Mouse (Mus musculus) heart, postnatal 25 days (tissue): ENCODE measurements at regions not wholly inside any gene's neighbourhood (a gene's known extent, or its start where the extent isn't known, plus 50 kb on each side); places are given as distances from the start of the nearest gene placed in this dataset.
A peak's percentile ranks its signal among the peaks of the same experiment; 100 is the strongest.

ENCODE experiments used
- DNase-seq: peaks from one replicate; pipeline ENCODE4 v3.0.0; 2022; ENCODE audit warnings: low spot score
- intact Hi-C: fragments of 180-260 bp; cut with DNase I; formaldehyde crosslinking; loops from one replicate; pipeline ENCODE4 v1.15.1; 2025

DNA sequence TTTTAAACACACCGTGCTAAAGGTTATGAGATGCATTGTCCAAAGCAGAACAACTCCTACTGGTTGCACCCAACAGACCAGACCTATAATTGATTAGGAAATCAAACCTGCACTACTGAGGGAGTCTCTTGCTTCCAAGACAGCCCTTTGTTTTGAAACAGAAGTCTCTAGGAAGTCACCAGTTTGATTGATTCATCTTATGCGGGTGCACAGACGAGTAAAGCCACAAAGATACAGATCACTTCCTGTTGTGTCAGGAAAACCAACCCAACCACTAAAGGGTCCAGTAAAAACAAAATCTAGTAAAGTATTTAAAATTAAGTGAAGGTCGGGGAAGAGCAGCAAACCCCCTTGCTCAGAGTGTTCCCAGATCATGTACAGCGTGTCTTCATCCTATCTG is 58.3 kb upstream of the N6amt1 start:
- DNase-seq = no peak
- intact Hi-C loops = no loop called here

GRCm38 (mm10) chr16:87292826-87293225 is 61.2 kb upstream of the N6amt1 start:
- intact Hi-C loops = no loop called here
- no peak for DNase-seq

DNA sequence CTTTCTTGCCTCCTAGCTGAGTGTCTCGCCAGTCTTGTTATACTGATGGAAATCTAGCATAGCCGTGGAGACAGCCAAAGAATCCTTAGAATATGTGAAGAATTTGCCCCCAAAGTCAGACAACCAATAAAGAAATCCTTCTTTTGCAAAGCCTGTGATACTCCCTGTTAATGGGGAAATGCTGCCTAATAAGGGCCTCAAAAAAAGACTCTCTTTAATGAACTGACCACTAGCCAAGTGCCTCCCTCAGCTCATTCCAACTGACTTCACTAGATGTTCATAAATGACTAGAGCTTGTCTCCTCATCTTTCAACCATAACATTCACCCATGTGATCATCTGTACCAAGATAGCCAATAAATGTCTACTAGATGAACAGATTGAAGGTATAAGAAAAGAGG is 62.3 kb upstream of the N6amt1 start:
- intact Hi-C loops = no loop called here
- DNase-seq = no peak

GRCm38 (mm10) chr16:87285639-87286038 is 68.3 kb upstream of the N6amt1 start:
- intact Hi-C loops = loop anchor here (10.0 kb wide), 2 partner anchors 401 to 1481 kb away; partner anchors contain the start of gene Adamts1
- no peak for DNase-seq

- DNase-seq = no peak
- intact Hi-C loops = loop anchor here (10.0 kb wide), 2 partner anchors 400 to 1480 kb away; partner anchors contain the start of gene Adamts1
These were observed 69.0 kb upstream of the N6amt1 start for GRCm38 (mm10) chr16:87284835-87285510.

- intact Hi-C loops = no loop called here
- DNase-seq = no peak
These were observed 75.5 kb upstream of the N6amt1 start for GRCm38 (mm10) chr16:87278518-87278917.

DNA sequence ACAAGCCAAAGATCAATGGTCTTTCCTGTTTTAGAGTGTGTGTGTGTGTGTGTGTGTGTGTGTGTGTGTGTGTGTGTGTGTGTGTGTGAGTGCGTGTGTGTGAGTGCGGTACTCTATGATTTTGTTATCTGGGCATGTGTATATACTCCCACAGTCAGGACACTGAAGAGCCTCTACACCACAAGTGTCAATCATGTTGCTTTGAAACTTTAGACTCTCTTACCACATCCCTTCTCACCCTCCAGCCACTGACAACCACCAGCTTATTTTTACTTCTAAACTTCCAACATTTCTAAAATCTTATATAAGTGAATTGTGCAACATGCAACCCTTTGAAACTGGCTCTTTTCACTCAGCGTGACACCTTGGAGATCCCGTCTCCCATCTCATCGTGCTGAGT is 81.6 kb upstream of the N6amt1 start:
- intact Hi-C loops = no loop called here
- DNase-seq = no peak

DNA sequence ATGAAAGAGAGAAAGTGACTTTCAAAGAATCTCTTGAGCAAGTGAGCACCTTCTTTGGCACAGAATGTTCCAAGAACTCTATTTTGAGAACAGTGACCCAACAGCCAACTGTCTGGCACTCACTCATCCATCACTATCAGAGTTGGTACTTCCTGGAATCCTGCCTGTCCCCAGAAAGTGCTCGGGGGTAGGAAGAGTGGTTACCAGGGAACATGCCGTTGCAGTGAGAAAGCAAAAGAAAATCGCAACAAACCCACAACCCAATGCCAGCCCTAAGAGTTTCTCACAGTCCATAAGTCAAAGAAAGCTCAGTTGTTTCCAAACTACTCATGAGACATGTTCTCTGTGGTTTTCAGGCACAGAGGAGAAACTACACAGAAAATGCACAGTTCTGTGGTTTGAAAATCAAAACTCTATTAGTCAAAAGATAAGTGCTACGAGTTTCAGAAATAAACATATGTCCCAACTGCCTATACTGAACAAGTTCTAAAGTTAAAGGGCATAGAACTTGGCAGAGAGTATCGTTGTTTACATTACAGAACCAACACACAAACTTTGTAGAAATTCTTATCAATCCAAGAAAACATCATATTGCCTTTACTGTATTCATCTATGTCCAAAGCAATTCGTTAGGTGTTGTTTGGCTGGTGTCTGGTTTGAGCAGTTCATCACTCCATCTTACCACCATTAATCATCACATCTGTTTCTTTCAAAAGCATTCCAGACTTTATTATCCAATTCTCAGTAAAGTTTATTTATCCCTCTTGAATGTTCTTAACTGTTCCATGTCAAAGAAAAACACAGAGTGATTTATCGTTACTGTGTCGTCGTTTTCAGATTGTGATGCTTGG is 85.8 kb upstream of the N6amt1 start:
- DNase-seq = no peak
- intact Hi-C loops = no loop called here

DNA sequence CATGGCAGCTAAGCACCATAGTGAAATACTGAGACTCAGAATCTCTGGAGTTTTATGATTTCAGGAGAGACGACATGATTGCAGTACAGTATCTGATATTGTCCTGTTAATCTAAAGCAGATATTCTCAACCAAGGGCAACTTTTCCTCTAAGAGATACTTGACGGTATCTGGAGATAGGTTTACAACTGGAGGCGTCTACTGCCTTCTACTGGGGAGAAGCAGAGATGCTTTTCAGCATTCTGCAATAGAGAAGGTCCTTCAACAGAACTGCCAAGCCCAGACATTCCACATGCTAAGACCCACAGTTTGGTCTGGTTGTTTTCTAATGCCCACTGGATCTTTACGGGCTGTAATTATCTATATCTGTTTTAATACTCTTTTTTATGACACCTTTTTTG is 86.5 kb upstream of the N6amt1 start:
- no peak for DNase-seq
- intact Hi-C loops = no loop called here

DNA sequence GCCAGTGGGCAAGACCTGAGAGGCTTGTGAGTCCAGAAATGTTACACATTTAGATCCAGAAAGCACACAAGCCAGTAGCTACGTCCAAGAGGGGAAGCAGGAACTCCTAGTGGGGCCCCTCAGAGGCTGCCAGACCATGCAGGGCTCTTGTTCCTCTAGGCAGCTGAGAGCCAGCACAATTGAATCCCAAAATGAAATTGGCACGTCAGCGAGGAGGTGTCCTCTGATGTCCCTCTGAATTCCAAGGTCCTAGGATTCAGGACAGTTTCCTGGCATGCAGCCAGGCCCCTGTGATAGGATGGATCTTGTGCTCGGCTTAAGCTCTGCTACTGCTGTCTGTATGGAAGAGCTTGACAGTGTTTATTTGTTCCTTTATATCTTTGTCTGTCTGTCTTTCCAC is 90.4 kb upstream of the N6amt1 start:
- intact Hi-C loops = loop anchor here (5.0 kb wide), 1 partner anchor 44 kb away; no protein-coding TSS in a partner anchor
- peak; percentile 59 for DNase-seq

DNA sequence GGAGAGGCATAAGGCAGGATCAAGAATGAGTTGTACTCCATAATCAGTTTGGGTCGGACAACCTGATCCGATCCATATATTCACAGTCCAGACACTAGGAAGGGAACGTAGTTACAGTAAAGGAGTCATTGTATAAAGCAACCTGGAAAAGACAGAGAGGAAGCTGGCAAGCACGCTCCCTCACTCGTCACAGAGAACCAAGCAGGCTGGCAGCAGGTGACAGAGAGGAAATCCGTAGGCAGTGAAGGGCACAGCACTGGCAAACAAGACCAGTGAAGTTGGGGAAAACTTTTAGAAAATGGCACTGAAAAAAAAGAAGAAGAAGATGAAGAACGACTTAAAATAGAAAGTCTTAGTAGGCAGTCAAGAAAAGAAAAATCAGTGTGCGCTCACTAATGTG is 90.9 kb upstream of the N6amt1 start:
- no peak for DNase-seq
- intact Hi-C loops = loop anchor here (5.0 kb wide), 1 partner anchor 44 kb away; no protein-coding TSS in a partner anchor

- DNase-seq = no peak
- intact Hi-C loops = loop anchor here (5.0 kb wide), 1 partner anchor 45 kb away; no protein-coding TSS in a partner anchor
These were observed 91.5 kb upstream of the N6amt1 start for GRCm38 (mm10) chr16:87262497-87262896.

GRCm38 (mm10) chr16:87261527-87261926 is 92.5 kb upstream of the N6amt1 start:
- intact Hi-C loops = loop anchor here (5.0 kb wide), 1 partner anchor 46 kb away; no protein-coding TSS in a partner anchor
- peak; percentile 77 for DNase-seq

DNA sequence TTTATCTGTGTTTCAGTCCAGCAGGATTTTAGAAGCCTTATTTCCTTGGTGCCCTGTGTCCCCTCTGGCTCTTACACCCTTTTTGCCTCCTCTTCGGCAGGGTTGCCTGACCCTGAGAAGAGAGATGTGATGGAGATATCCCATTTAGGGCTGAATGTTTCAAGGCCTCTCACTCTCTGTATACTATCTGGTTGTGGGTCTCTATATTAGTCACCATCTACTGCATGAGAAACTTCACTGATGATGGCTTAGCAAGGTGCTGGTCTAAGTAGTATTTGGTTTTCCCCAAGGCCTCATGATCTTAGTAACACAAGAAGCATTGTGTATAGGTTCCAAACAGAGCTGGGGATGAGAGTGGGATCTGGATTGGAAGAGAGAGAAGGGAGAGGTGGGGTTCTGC is 99.2 kb upstream of the N6amt1 start:
- intact Hi-C loops = no loop called here
- DNase-seq = no peak

- no peak for DNase-seq
- intact Hi-C loops = no loop called here
These were observed 103.5 kb upstream of the N6amt1 start for GRCm38 (mm10) chr16:87250531-87250930.

DNA sequence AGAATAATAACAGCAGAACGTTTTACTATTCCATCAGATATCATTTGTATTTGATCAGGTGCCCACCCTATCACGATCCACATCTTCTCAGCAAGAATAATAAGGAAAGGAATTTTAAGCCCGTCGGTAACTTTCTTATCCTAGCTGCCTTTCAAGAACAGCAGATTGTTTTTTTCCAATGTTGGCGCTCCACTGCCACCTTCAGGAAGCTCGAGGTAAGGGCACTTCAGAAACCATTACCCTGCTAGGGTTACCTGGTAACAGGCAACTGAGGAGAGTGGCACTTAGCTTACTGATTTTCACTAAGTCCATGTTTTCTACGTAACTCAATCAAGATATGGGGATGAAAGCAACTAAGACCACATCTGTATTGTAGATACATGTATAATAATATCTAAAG is 104.1 kb upstream of the N6amt1 start:
- DNase-seq = no peak
- intact Hi-C loops = loop anchor here (5.0 to 10.0 kb wide), 3 partner anchors 198 to 1573 kb away; no protein-coding TSS in a partner anchor

GRCm38 (mm10) chr16:87248501-87249030 is 105.4 kb upstream of the N6amt1 start:
- DNase-seq = no peak
- intact Hi-C loops = loop anchor here (5.0 to 10.0 kb wide), 3 partner anchors 196 to 1571 kb away; no protein-coding TSS in a partner anchor

DNA sequence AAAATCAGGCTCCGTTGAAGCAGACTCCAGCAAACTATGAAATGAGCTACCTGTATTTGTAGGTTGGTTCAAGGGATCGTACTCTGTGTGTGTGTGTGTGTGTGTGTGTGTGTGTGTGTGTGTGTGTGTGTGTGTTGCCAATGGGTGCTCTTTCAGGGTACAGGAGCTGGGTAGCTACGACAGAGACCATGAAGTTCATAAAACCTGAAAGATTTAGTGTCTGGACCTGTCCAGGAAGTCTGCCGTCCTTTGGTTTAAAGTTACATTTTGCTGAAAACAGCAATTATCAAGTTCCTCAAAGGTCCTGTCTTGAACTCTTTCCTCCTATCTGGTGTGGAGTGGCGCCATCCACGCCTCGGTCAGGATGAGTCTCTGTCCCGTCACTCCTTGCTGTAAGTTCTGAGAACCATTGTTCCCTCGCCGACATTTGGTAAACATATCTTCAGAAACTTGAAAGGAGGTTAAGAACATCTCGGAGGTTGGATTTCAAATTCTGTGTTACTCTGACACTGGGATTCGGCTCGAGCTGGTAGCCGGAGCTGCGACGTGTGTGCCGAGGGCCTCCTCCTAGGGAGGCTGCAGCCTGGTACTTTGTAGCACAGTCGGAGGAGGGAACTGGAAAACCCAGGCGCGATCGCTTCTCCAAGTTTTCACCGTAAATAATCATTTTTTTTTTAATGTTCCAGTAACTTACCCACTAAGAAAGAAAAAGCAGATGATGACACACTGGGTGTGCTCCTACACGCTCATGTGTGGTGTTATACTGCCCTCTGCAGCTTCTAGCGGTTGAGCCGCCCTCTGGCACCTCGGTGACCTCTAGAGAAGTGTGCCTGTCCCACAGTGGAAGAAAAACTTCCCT is 107.8 kb upstream of the N6amt1 start:
- DNase-seq = peak; percentile 56
- intact Hi-C loops = loop anchor here (1.0 to 10.0 kb wide), 6 partner anchors 194 to 1569 kb away; no protein-coding TSS in a partner anchor

DNA sequence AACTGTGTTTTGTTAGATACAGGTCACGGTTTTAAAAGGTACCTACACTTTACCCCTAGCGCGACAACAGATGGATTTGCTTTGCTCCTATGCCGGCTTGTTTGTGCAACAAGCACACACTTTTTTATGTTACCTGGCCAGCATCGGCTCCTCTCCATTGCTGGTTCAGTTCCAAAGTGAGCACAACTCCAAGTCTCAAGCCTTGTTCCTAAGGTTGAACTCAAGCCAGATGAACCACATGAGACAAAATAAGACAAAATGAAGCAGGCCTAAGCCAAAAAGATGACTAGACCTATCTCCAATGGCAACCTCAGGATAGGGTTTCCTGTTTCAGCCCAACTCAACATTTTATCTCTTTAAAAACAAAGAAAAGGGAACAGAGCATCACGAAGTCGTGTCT is 108.5 kb upstream of the N6amt1 start:
- DNase-seq = no peak

More for the DNA sequence above, 108.5 kb upstream of the N6amt1 start:
- intact Hi-C loops = loop anchor here (5.0 to 10.0 kb wide), 3 partner anchors 193 to 1568 kb away; no protein-coding TSS in a partner anchor
